Mouse (Mus musculus): Measurements from ENCODE around the gene Bmp4. TPM values are rescaled to one million over a fixed set of nuclear protein-coding genes. Genes with fewer than 3 reads are reported as not detected.
A peak's percentile ranks its signal among the peaks of the same experiment; 100 is the strongest.

Bmp4 gene
- polyA plus RNA-seq, 1 experiment from 2014 or later, result 7.5 TPM

DNA sequence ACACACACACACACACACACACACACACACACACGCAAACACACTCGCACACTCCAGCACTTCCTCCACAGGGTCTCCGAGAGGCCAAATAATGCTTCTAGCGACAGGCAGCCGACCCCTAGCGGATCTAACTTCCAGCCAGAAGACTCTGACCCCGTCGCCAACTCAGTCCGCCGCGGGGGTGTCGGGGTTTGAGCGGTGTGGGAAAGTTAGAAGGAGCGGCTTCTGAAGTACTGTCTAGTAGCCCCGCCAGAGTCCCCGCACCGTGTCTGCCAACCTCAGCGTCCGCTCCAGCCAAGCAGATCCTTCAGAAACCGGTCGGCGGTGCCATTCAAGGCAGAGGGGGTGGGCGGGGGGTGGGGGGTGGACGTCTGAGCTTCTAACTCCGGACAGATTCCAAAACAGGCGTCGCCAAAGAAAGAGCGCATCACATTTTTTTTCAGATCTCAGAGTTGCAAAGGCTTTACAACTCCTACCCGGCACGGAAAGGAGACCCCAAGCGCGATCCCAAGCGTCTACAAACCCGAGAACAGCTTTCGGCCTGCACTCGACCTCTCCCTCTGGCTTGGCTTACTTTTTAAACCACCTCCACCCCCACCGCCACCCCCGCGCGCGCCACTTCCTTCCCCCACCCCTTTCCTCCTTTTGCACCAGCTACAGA is 2.5 kb downstream of the Bmp4 start:
- no peak overlapping the region for H3K27ac ChIP-seq (ENCODE audit: low read depth, low read length)
- H3K4me3 ChIP-seq (ENCODE audit: low read length), result peak overlapping the region; percentile 57
- peak overlapping the region; percentile 84 for H3K4me2 ChIP-seq (ENCODE audit: low read length)
- no peaks in the 10 kb centered on the region for H3K36me3 ChIP-seq (ENCODE audit: control insufficient read depth, insufficient read depth, low read length)
- ATAC-seq, result peak; percentile 15
- under 1% methylated on average over 41 of the region's 41 CpGs for WGBS
- H3K27me3 ChIP-seq (replicated peaks; ENCODE audit: control insufficient read depth, insufficient read depth, low read length), result peaks cover 53% of the 10 kb centered on the region
- peak overlapping the region; percentile 56 for H3K9ac ChIP-seq (ENCODE audit: low read depth, low read length)
- H3K4me1 ChIP-seq (ENCODE audit: control insufficient read depth, insufficient read depth, low read depth, low read length), result peaks cover 30% of the 10 kb centered on the region
- no peaks in the 10 kb centered on the region for H3K9me3 ChIP-seq (ENCODE audit: control insufficient read depth, low read length)

GRCm38 (mm10) chr14:46387357-46387671 is 3.2 kb downstream of the Bmp4 start:
- peak; percentile 84 for ATAC-seq
- WGBS, result under 1% methylated on average over 25 of the region's 27 CpGs
- no peak overlapping the region for H3K27ac ChIP-seq (ENCODE audit: low read depth, low read length)
- no peaks in the 10 kb centered on the region for H3K9me3 ChIP-seq (ENCODE audit: control insufficient read depth, low read length)
- peaks cover 30% of the 10 kb centered on the region for H3K4me1 ChIP-seq (ENCODE audit: control insufficient read depth, insufficient read depth, low read depth, low read length)
- peak overlapping the region; percentile 56 for H3K9ac ChIP-seq (ENCODE audit: low read depth, low read length)
- peak overlapping the region; percentile 57 for H3K4me3 ChIP-seq (ENCODE audit: low read length)
- H3K36me3 ChIP-seq (ENCODE audit: control insufficient read depth, insufficient read depth, low read length), result no peaks in the 10 kb centered on the region
- peaks cover 58% of the 10 kb centered on the region for H3K27me3 ChIP-seq (replicated peaks; ENCODE audit: control insufficient read depth, insufficient read depth, low read length)
- peak overlapping the region; percentile 84 for H3K4me2 ChIP-seq (ENCODE audit: low read length)

- H3K9ac ChIP-seq (ENCODE audit: low read depth, low read length), result peak overlapping the region; percentile 56; the same call in 1 of the 2 replicates
- H3K4me2 ChIP-seq (ENCODE audit: low read length), result peak overlapping the region; percentile 84
- under 1% methylated on average over 28 of the region's 28 CpGs for WGBS
- H3K9me3 ChIP-seq (ENCODE audit: control insufficient read depth, low read length), result no peaks in the 10 kb centered on the region
- H3K4me3 ChIP-seq (ENCODE audit: low read length), result peak overlapping the region; percentile 57
- H3K27ac ChIP-seq (ENCODE audit: low read depth, low read length), result no peak overlapping the region
- 0 out of 2 replicates have a peak, but pooled peaks have one; percentile 12 for ATAC-seq
- no peaks in the 10 kb centered on the region for H3K36me3 ChIP-seq (ENCODE audit: control insufficient read depth, insufficient read depth, low read length)
- peaks cover 30% of the 10 kb centered on the region for H3K4me1 ChIP-seq (ENCODE audit: control insufficient read depth, insufficient read depth, low read depth, low read length)
- peaks cover 57% of the 10 kb centered on the region for H3K27me3 ChIP-seq (replicated peaks; ENCODE audit: control insufficient read depth, insufficient read depth, low read length)
Measured at GRCm38 (mm10) chr14:46386478-46387356, 3.8 kb downstream of the Bmp4 start.

GRCm38 (mm10) chr14:46385701-46386477 is 4.6 kb downstream of the Bmp4 start:
- no peak for ATAC-seq
- WGBS, result under 1% methylated on average over 39 of the region's 39 CpGs
- Histone ChIP-seq H3K4me2 (ENCODE audit: low read length) (peak overlapping the region; percentile 84), H3K4me1 (ENCODE audit: control insufficient read depth, insufficient read depth, low read depth, low read length) (peaks cover 30% of the 10 kb centered on the region), H3K27ac (ENCODE audit: low read depth, low read length) (no peak overlapping the region), H3K4me3 (ENCODE audit: low read length) (peak overlapping the region; percentile 57), H3K27me3 (replicated peaks; ENCODE audit: control insufficient read depth, insufficient read depth, low read length) (peaks cover 55% of the 10 kb centered on the region), H3K36me3 (ENCODE audit: control insufficient read depth, insufficient read depth, low read length) (no peaks in the 10 kb centered on the region), H3K9me3 (ENCODE audit: control insufficient read depth, low read length) (no peaks in the 10 kb centered on the region), H3K9ac (ENCODE audit: low read depth, low read length) (peak overlapping the region; percentile 53)

GRCm38 (mm10) chr14:46384946-46385691 is 5.3 kb downstream of the Bmp4 start:
- H3K9ac ChIP-seq (ENCODE audit: low read depth, low read length), result peak overlapping the region; percentile 53
- WGBS, result 12% methylated on average over 14 of the region's 14 CpGs
- ATAC-seq, result no peak

DNA sequence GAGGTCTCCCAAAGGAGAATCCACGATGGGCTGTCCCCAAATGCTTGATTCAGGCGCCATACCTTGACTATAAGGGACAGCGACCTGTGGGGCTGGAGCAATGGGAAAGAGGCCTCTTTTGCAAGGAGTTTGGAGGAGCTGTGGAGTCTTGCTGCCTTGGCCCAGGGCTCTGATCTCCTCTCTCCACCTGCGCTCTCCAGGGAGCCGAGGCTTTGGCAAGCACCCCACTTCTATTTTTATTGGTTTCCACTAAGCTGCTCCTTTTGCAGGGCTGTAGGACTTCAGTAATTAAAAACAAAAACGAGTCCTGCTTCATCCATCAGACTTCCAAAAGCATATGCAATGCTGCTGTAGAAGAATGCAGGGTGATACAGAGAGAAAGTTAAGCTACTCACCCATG is 9.0 kb downstream of the Bmp4 start:
- Histone ChIP-seq H3K4me1 (ENCODE audit: control insufficient read depth, insufficient read depth, low read depth, low read length) (peaks cover 18% of the 10 kb centered on the region), H3K4me3 (ENCODE audit: low read length) (no peak overlapping the region), H3K27me3 (replicated peaks; ENCODE audit: control insufficient read depth, insufficient read depth, low read length) (peaks cover 43% of the 10 kb centered on the region), H3K9me3 (ENCODE audit: control insufficient read depth, low read length) (no peaks in the 10 kb centered on the region), H3K36me3 (ENCODE audit: control insufficient read depth, insufficient read depth, low read length) (no peaks in the 10 kb centered on the region), H3K9ac (ENCODE audit: low read depth, low read length) (no peak overlapping the region), H3K27ac (ENCODE audit: low read depth, low read length) (no peak overlapping the region), H3K4me2 (ENCODE audit: low read length) (no peak overlapping the region)
- ATAC-seq, result no peak
- 32% methylated on average over 6 of the region's 6 CpGs for WGBS

More at GRCm38 (mm10) chr14:46384946-46385691, 5.3 kb downstream of the Bmp4 start:
- H3K4me1 ChIP-seq (ENCODE audit: control insufficient read depth, insufficient read depth, low read depth, low read length), result peaks cover 35% of the 10 kb centered on the region
- H3K9me3 ChIP-seq (ENCODE audit: control insufficient read depth, low read length), result no peaks in the 10 kb centered on the region
- H3K27me3 ChIP-seq (replicated peaks; ENCODE audit: control insufficient read depth, insufficient read depth, low read length), result peaks cover 52% of the 10 kb centered on the region
- H3K4me2 ChIP-seq (ENCODE audit: low read length), result peak overlapping the region; percentile 84
- H3K4me3 ChIP-seq (ENCODE audit: low read length), result peak overlapping the region; percentile 57
- no peak overlapping the region for H3K27ac ChIP-seq (ENCODE audit: low read depth, low read length)
- no peaks in the 10 kb centered on the region for H3K36me3 ChIP-seq (ENCODE audit: control insufficient read depth, insufficient read depth, low read length)

GRCm38 (mm10) chr14:46380286-46380721 is 10.2 kb downstream of the Bmp4 start:
- peak; percentile 64 for ATAC-seq
- peak overlapping the region; percentile 59 for H3K9ac ChIP-seq (ENCODE audit: low read depth, low read length)
- WGBS, result 6% methylated on average over 30 of the region's 31 CpGs

GRCm38 (mm10) chr14:46379285-46379684 is 11.2 kb downstream of the Bmp4 start, which contains the start of gene Gm15217:
Gene Gm15217 (plus strand): TSS chr14:46379414.
- ATAC-seq, result no peak
- peak within 1 kb of the TSS; percentile 36 for H3K4me3 ChIP-seq (ENCODE audit: low read length)
- H3K27ac ChIP-seq (ENCODE audit: low read depth, low read length), result no peak within 1 kb of the TSS
- peak within 1 kb of the TSS; percentile 59 for H3K9ac ChIP-seq (ENCODE audit: low read depth, low read length)
- no peaks in the 10 kb centered on the region for H3K36me3 ChIP-seq (ENCODE audit: control insufficient read depth, insufficient read depth, low read length)
- peaks cover 35% of the 10 kb centered on the region for H3K27me3 ChIP-seq (replicated peaks; ENCODE audit: control insufficient read depth, insufficient read depth, low read length)
- peaks cover 8% of the 10 kb centered on the region for H3K4me1 ChIP-seq (ENCODE audit: control insufficient read depth, insufficient read depth, low read depth, low read length)
- H3K4me2 ChIP-seq (ENCODE audit: low read length), result peak within 1 kb of the TSS; percentile 76
- H3K9me3 ChIP-seq (ENCODE audit: control insufficient read depth, low read length), result no peaks in the 10 kb centered on the region
- 89% methylated on average over 12 of the region's 12 CpGs for WGBS

More at GRCm38 (mm10) chr14:46380286-46380721, 10.2 kb downstream of the Bmp4 start:
- H3K4me3 ChIP-seq (ENCODE audit: low read length), result peak overlapping the region; percentile 36
- H3K4me1 ChIP-seq (ENCODE audit: control insufficient read depth, insufficient read depth, low read depth, low read length), result peaks cover 8% of the 10 kb centered on the region
- H3K9me3 ChIP-seq (ENCODE audit: control insufficient read depth, low read length), result no peaks in the 10 kb centered on the region
- peak overlapping the region; percentile 76 for H3K4me2 ChIP-seq (ENCODE audit: low read length)
- H3K27me3 ChIP-seq (replicated peaks; ENCODE audit: control insufficient read depth, insufficient read depth, low read length), result peaks cover 43% of the 10 kb centered on the region
- H3K27ac ChIP-seq (ENCODE audit: low read depth, low read length), result no peak overlapping the region
- H3K36me3 ChIP-seq (ENCODE audit: control insufficient read depth, insufficient read depth, low read length), result no peaks in the 10 kb centered on the region

Data from hindbrain, embryonic 16.5 days (tissue).